Mouse (Mus musculus) intestine, embryonic 14.5 days (tissue): ENCODE data around the gene Mrap2. TPM values are rescaled to one million over a fixed set of nuclear protein-coding genes. Genes with fewer than 3 reads are reported as not detected.

Experiments
- polyA plus RNA-seq: library from polyadenylated mRNA; unstranded; fragments of >200 nt; fragmentation: Nextera tagmentation; extraction: Ambion mirVana; gene quantifications from 2 replicates; pipeline ENCODE4 v1.2.1, GENCODE M21; 2014

Gene Mrap2
- polyA plus RNA-seq, 1 experiment from 2014 or later, result 0.12 TPM

Other genes with a start within 250 kb of the Mrap2 start
- 0.35 TPM in 1 of 2 replicates, not detected in the other for gene Ripply2, start 128.8 kb upstream of the Mrap2 start, polyA plus RNA-seq
- 49.7 and 52.9 TPM in 2 replicates for gene Cyb5r4, start 122.3 kb upstream of the Mrap2 start, polyA plus RNA-seq
- 6.4 and 7.3 TPM in 2 replicates for gene Cep162, start 111.2 kb downstream of the Mrap2 start, polyA plus RNA-seq